Mouse (Mus musculus) left cerebral cortex, adult 18-20 months (tissue): ENCODE data around the gene Nfe2. TPM values are rescaled to one million over a fixed set of nuclear protein-coding genes. Genes with fewer than 3 reads are reported as not detected.
"Not testable (repeated sequence)": the region's sequence is repeated elsewhere in the genome, so short reads cannot be mapped to it uniquely, and the experiment has no call there.

Source experiments
- DNase-seq, 2 experiments: peaks; one replicate each; pipeline ENCODE4 v3.0.0; 2021 to 2022; ENCODE audit warnings: low spot score in 2 of 2, mixed read lengths in 1 of 2
- total RNA-seq, 2 experiments: library from RNA; stranded (reverse); gene quantifications; 2 replicates each; pipeline ENCODE4 v1.2.3; 2021

The Nfe2 gene
- total RNA-seq, 2 experiments from 2014 or later, result 0.40 TPM; not detected in 1

- no peak for DNase-seq
These were observed 34.6 kb upstream of the Nfe2 start for GRCm38 (mm10) chr15:103292673-103293345.

- DNase-seq, result no peak
These were observed 32.6 kb upstream of the Nfe2 start for GRCm38 (mm10) chr15:103290843-103291242.

GRCm38 (mm10) chr15:103290417-103290816 is 32.2 kb upstream of the Nfe2 start:
- DNase-seq, result no peak

GRCm38 (mm10) chr15:103289600-103289999 is 31.4 kb upstream of the Nfe2 start:
- no peak for DNase-seq

- no peak for DNase-seq
These were observed 27.7 kb upstream of the Nfe2 start for GRCm38 (mm10) chr15:103285778-103286417.

GRCm38 (mm10) chr15:103284647-103285046 is 26.4 kb upstream of the Nfe2 start:
- no peak for DNase-seq

- DNase-seq, result no peak
These were observed 25.9 kb upstream of the Nfe2 start for GRCm38 (mm10) chr15:103284066-103284465.

GRCm38 (mm10) chr15:103281465-103282205 is 23.4 kb upstream of the Nfe2 start:
- DNase-seq, result no peak

GRCm38 (mm10) chr15:103280817-103281464 is 22.7 kb upstream of the Nfe2 start:
- no peak for DNase-seq

GRCm38 (mm10) chr15:103279750-103280149 is 21.5 kb upstream of the Nfe2 start:
- DNase-seq, result no peak

- no peak for DNase-seq
These were observed 19.7 kb upstream of the Nfe2 start for GRCm38 (mm10) chr15:103277949-103278348.

GRCm38 (mm10) chr15:103275943-103276342 is 17.7 kb upstream of the Nfe2 start:
- DNase-seq, result not testable (repeated sequence)

GRCm38 (mm10) chr15:103272419-103273279 is 14.4 kb upstream of the Nfe2 start, which contains the start of gene Copz1:
TSS of gene Copz1 (plus strand) at chr15:103272714.
- DNase-seq, result peak; percentile 91 to 95

GRCm38 (mm10) chr15:103268903-103269302 is 10.7 kb upstream of the Nfe2 start:
- no peak for DNase-seq

- DNase-seq, result no peak
These were observed 6.6 kb upstream of the Nfe2 start for GRCm38 (mm10) chr15:103264794-103265193.

- no peak for DNase-seq
These were observed 1.8 kb upstream of the Nfe2 start for GRCm38 (mm10) chr15:103259989-103260388.

GRCm38 (mm10) chr15:103259162-103259561 is 959 bp upstream of the Nfe2 start:
- DNase-seq, result no peak

- no peak for DNase-seq
These were observed 1.8 kb downstream of the Nfe2 start for GRCm38 (mm10) chr15:103256210-103256986.

GRCm38 (mm10) chr15:103255169-103255568 is 3.0 kb downstream of the Nfe2 start:
- DNase-seq, result no peak

- DNase-seq, result no peak
These were observed 4.9 kb downstream of the Nfe2 start for GRCm38 (mm10) chr15:103253352-103253751.
